Mouse (Mus musculus) testis, postnatal 10 days (tissue): Measurements from ENCODE around the gene Upk2.
A peak's percentile ranks its signal among the peaks of the same experiment; 100 is the strongest.
"Not testable (repeated sequence)": the region's sequence is repeated elsewhere in the genome, so short reads cannot be mapped to it uniquely, and the experiment has no call there.

Experiments used
- DNase-seq: peaks from one replicate; pipeline ENCODE4 v3.0.0; 2021; ENCODE audit warnings: low spot score

Upk2 gene

DNA sequence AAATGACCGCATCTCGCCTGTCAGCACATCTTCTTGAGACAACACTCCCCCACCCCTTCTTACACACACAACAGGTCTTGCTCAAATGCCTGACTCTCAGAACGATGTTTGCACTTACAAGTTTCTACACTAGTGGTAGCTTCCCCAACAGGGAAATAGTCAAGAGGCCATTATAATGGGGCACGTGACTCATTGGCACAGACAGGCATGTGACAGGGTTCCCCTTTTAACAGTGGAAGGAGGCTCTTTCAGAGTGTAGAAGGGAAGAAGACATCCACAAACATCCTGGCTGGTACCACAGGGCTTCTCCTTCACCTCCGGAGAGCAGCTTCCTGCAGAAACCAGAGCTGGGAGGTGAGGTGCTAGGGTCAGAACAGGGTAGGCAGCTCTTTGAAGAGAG is 7.2 kb upstream of the Upk2 start:
- no peak for DNase-seq

DNA sequence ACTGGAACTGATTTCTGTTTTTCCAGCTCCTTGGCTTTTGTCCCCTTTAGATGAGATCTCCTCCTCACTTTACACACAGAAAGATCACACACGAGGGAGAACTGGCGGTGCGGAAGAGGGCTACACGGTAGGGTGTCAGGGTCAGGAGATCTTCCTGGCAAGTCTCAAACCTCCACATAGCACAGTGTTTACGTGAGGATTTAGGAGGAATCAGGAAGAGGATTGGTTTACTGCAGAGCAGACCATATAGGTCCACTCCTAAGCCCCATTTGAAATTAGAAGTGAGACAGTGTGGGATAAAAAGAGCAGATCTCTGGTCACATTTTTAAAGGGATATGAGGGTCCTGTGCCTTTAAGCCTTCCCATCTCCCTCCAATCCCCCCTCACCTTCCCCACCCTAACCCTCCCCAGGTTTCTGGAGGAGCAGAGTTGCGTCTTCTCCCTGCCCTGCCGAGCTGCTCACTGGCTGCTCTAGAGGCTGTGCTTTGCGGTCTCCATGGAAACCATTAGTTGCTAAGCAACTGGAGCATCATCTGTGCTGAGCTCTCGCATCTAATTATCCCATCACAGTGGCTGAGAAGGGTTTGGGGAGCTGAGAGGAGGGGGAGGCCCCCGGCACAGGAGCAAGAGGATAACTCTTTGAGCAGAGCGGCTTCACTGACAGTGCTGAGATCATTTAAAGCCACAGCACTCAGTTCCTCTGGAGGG is 2.4 kb upstream of the Upk2 start:
- no peak for DNase-seq

DNA sequence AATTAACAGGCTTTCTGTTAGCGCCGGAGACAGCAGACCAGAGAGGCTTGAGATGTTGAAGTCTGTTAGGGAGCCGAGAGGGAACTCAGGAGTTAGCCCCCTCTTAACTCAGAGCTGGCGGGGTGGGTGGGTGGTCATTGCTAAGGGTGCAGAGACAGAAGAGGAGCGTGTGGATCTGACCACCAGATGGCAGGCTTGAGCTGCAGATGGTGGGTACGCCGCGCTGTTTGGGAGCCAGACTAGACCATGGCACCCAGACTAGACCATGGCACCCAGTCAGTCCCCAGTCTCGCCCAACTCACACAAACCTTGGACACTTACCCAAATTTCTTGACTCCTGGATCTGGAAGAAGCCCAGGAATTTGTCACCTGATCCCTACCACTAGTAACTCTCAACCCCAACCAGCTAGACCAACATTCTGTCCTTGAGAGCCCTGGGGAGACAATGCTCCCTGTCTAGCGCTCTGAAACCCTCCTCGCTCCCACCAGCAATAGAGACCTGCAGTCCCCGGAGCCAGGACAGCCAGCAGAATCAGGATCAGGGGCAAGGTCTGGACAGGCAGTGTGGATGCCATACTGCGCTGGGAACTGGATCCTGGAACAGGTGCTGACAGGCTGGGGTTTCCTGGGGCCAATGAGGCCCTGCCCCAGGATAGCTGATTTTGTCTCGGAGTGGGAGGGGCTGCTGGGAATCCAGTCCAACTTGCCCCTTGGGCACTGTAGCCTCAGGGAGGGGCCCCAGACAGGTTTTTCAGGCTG is 465 bp downstream of the Upk2 start:
- peak; percentile 94 for DNase-seq

- no peak for DNase-seq
These were observed 4.4 kb downstream of the Upk2 start for GRCm38 (mm10) chr9:44450387-44450786.

- not testable (repeated sequence) for DNase-seq
These were observed 10.3 kb downstream of the Upk2 start for GRCm38 (mm10) chr9:44444402-44445025.

- DNase-seq = no peak
These were observed 13.8 kb downstream of the Upk2 start, which contains the start of gene Foxr1 for GRCm38 (mm10) chr9:44440961-44441360. Foxr1 (minus strand) TSS chr9:44441136.

- no peak for DNase-seq
These were observed 19.0 kb downstream of the Upk2 start for GRCm38 (mm10) chr9:44435747-44436146.

DNA sequence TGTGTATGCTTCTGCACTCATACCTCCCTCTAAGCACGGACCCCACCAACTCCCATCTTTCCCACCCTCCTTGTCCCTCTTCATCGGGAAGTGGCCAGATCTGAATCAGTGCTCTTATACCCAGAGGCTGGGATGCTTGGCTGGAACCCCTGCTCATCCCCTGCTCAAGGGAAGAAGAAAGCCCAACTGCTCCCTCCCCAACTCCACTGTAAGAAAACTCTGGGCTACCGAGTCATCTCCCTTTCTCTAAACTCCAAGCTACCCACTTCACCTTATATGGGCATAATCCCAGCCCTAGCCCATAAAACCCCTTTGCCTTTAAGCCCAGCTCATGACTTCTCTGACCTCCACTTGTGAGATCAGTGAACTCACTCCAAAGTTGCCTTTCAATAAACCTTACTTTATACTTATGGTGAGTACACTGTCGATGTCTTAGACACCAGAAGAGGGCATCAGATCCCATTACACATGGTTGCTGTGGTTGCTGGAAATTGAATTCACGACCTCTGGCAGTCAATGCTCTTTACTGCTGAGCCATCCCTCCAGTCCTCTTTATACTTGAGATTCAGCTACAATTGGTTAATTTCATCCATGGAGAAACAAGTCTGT is 22.1 kb downstream of the Upk2 start:
- DNase-seq = no peak

GRCm38 (mm10) chr9:44423576-44423975 is 31.2 kb downstream of the Upk2 start:
- DNase-seq = no peak

GRCm38 (mm10) chr9:44420280-44420898 is 34.4 kb downstream of the Upk2 start:
- no peak for DNase-seq

- DNase-seq = not testable (repeated sequence)
These were observed 35.0 kb downstream of the Upk2 start for GRCm38 (mm10) chr9:44419730-44420129.

DNA sequence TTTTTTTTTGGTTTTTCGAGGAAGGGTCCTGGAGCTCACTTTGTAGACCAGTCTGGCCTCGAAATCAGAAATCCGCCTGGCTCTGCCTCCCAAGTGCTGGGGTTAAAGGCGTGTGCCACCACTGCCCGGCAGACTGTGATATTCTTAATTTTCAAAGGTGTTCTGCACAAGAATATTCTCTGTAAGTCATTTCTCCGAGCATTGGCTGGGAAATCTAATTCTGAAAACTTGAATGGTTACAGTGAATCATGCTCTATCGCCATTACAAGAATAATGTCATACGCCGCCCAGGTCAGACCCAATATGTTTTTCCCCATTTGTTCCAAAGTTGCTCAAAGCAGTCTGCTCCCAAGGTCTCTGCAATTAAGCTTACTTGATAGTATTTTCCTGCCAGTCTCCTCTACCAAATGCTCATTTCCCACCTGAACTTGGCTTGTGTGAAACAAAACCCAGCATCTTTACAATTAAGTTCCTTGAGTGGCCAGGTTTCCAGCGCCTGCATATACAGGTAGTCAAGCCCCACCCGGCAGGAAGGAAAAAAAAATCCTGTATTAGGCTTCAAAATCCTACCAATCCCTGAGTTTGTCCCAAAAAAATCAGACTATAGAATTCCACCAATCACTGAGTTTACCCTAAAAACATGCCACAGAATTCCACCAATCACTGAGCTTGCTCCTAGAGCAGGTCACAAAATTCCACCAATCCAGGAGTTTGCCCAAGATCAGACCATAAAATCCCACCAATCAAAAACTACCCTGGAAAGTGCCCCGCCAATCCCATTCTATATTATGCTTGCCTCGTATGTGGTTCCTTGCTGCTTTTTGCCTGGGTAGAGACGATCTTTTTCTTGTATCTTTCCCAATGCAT is 36.0 kb downstream of the Upk2 start, which contains the start of gene Ccdc84:
Ccdc84 (minus strand) TSS at position 51 of the 867 bp plus-strand sequence.
- no peak for DNase-seq

DNA sequence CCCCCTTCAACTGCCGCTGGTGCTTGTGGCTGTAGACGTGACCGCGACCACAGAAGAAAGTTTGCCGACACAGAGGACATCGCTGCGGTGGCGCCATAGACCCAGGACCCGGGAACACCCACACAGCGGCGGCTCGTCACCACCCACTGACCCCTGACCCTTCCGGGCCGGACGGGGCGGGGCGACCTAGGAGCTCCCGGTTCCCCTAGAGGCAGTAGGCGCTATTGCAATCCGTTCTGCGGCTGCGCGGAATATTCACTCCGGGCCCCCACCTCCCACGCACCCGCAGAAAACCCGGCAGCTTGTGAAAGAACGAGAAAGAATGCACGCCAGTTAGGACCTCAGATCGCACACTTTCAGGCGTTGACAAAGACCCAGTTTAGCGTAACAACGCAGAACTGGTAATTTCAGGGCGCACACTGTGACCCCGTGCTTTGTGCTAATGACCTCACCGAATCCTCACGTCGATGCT is 36.8 kb downstream of the Upk2 start:
- peak; percentile 99 for DNase-seq

DNA sequence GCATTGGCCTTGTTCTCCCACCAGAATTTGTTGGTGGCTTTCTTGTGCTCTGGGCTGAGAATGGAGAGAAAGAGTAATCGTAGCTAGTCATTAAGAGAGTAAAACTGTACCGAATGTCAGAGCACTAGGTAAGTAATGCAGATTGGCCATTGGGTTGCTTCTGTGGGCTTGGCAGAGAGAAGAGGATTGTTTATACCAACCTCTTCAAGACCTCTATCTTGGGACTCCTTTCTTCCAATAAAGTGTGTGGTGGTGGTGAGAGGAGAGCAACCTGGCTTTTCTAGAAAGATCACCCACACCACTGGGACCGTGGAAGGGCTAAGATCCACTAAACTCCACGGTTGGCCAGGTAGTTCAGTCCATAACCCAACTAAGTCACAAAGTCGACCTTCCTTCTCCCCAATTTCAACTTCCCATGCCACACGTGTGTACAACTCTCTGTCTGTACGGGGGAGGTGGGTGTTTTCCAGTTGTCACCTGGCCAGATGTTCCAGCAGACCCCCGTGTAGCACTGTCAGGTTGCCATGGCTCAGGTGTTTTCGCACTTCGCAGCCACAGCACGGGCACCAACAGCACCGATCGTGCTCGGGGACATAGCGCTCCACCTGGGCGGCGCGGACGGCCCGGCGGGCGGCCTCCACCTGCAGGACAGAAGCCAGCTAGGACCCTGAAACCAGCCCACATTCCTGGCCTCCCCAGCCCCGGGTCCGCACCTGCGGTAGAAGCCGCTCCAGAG is 37.5 kb downstream of the Upk2 start:
- no peak for DNase-seq

GRCm38 (mm10) chr9:44412781-44413180 is 42.0 kb downstream of the Upk2 start:
- DNase-seq = no peak

DNA sequence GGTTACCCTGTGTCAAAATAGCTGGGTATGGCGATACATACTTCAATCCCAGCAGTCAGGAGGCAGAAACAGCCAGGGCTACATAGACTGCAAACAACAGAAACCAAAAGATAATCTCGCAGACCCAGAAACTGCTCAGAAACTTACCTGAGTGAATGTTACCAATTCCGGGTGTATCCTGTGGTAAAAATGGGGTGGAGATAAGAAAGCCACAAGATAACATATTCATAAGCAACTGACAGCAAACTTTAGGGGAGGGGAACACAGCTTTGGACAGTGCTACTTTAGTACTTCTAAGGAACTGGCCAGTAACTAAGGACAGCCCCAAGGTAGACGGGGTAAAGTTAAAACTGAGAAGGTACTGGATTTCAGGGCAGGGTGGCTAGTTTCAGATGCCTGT is 42.5 kb downstream of the Upk2 start:
- no peak for DNase-seq

DNA sequence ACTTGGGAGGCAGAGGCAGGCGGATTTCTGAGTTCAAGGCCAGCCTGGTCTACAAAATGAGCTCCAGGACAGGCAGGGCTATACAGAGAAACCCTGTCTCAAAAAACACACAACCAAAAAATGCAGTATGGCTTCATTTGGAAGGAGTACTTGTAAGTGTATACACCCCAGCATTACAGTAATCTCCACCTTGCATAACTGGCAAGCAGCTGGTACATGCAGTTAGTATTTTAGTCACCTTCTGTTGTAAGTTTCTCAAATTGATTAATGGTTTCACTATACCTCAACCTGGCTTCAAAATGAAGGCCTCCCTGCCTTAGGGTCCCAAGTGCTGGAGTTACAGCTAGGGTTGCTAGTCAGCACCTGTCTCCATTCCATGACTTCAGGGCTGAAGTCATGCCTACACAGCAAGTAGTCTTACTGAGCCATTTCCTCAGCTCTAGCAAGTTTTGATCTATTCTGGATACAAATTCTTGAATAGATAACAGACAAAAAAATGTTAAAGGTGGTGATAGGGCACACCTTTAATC is 43.1 kb downstream of the Upk2 start:
- DNase-seq = no peak

DNA sequence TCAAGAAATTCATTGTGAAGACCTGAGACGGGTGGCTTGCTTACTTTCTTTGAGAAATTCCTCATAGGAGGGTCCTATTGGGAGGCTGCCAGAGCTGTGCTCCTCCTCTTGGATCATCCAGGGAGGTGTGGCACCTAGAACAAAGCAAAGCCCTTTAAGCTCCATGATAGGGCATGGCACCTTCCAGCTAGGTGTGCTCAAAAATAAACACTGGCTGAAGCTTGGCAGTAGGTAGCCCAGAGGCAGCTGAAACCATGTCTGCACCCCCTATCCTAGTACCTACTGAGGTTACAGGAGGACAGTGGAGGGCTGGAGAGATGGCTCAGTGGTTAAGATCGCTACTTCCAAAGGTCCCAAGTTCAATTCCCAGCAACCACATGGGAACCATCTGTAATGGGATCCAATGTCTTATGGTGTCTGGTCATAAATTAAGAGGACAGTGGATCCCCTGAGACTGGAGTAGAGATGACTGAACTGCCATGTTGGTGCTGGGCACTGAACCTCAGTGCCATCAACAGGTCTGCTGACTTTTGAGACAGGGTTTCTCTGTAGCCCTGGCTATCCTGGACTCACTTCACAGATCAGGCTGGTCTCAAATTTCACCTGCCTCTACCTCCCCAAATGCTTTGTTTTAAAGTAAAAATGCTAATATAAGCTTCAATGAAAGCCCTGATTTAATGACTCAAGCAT is 44.0 kb downstream of the Upk2 start:
- DNase-seq = no peak

- not testable (repeated sequence) for DNase-seq
These were observed 46.1 kb downstream of the Upk2 start for GRCm38 (mm10) chr9:44408693-44409092.
